Mouse (Mus musculus): ENCODE results near the gene Pgam2.

GRCm38 (mm10) chr11:5841751-5842150 is 38.2 kb upstream of the Pgam2 start:
- TF ChIP-seq HCFC1 (IDR thresholded peaks at IDR 0.05; ENCODE audit: borderline replicate concordance, insufficient read depth, low read length) (no peak), CHD2 (IDR thresholded peaks at IDR 0.05; ENCODE audit: low read depth, low read length) (no peak), ZNF384 (IDR thresholded peaks at IDR 0.05; ENCODE audit: low read depth, low read length) (no peak), MAFK (IDR thresholded peaks at IDR 0.05; ENCODE audit: insufficient read depth, low read depth, low read length) (no peak)
